Mouse (Mus musculus) adipocyte (in vitro differentiated cells): ENCODE results near the gene Zfp658.

ENCODE experiments used
- DNase-seq: peaks from one replicate; pipeline ENCODE4 v3.0.0-alpha.2; 2016; ENCODE audit warnings: low spot score

The Zfp658 gene

DNA sequence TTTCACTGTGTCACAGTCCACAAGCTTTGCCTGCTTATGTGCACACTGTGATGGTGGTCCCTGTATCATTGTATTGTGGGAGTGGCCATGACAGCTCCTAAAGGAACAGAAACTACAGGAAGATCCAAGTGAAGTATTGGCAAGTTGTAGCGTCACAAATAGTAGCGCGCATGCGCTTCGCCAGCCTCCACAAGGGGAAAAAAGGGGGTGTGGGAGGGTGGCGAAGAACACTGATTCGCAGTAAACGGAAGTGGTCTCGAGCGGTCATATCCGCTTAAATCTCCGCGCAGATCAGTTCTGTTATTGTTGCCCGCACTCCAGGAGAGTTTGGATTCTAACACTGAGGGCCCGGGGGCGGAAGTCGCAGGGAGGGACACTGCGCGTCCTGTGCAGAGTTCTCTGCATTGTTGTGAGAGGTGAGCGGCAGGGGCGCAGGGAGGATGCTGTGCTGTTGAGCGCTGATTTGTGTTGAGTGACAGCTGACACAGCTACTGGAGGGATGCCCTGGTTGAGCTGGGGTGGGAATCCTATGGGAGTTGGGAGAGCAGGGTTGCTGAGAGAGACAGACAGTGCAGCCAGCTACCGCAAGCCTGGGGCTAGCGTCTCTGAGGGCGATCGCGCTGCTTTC, at the start of gene Zfp658:
Zfp658 (plus strand) TSS at position 251 of the 628 bp plus-strand sequence.
- peak; percentile 72 for DNase-seq

DNA sequence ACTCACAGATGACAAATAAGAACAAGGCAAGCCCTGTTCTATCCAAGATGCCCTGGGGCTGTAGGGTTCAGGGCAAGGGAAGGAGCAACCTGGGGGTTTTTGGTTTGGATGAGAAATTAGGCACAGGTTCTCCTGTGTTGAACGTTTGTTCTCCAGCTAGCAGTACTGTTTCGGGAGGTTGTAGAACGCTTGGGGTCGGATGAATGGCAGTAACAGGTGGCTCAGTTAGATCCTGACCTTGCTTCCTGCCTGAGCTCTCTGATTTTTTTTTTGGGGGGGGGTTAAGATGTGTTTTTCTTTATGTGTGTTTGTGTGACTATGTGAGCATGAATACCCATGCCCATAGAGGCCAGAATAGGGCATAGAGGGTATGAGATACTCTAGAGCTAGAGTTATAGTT, 49.5 kb upstream of the Zfp658 start:
- DNase-seq, result no peak

DNA sequence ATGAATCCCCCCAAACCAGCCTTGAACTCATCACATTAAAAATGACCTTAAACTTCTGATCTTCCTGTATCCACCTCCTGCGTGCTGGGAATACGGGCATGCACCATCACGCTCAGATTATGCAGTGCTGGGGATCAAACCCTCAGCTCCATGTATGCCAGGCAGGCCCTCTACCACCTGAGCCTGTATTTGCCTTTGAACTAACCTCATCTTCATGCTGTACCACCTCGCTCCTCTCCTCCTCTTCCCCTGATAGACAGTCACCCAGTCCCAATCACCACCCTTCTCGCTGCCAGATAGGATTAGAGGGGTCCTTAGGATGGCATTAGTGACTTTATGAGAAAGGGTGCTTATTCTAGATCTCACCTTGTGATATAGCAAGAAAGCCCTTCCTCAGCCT, 47.0 kb upstream of the Zfp658 start:
- DNase-seq, result no peak

DNA sequence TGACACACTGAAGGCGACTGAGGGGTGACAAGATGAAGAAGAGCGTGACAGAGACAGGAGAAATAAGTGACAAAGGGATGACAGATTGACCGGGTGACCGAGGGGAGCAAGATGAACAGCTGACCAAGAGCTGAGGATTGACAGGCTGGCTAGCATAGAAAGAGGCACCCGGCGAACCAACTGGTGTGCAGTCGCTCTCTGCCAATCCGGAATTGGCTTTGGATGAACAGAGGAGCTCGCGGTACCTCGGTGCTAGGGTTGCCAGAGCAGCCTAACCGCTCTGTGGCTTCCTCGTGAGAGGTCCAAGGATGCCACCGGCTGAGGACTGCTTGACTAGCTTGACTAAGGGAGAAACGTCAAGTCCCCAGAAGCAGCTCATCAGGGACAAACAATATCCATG, 43.7 kb upstream of the Zfp658 start:
- DNase-seq, result no peak

DNA sequence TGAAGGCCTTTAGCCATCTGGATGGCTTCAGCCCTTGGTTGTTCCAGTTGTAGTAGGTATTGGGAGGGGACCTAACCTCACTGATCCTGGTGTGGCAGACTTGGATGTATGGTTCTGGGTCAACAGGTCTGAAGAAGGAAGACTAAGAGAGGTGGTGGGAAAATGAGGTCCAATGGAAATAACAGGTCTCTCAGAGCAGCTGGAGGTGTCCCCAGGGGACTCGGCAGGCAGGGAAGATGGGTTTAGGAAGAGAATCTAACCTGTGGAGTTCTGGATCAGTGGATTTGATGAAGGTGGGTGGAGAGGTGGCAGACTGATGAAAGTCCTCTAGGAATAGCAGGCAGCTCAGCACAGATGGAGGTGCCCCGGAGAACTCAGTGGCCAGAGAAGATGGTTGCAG, 39.3 kb upstream of the Zfp658 start:
- no peak for DNase-seq

DNA sequence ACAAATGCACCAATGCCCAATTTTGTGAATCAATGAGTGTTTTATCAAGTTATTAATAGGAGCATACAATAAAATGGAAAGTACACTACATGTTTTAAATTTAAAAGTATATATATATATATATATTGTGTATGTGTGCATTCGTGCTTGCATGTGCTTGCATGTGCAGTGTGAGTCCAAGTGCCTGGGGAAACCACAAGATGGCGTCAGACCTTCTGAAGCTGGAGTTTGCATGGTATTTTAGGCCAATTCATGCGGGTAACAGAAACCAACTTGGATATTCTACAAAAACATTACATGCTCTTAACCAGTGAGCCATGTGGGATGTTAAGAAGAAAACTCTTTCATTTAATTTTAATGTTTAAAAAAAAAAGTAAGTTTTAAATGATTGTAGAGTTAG, 36.7 kb upstream of the Zfp658 start:
- no peak for DNase-seq

DNA sequence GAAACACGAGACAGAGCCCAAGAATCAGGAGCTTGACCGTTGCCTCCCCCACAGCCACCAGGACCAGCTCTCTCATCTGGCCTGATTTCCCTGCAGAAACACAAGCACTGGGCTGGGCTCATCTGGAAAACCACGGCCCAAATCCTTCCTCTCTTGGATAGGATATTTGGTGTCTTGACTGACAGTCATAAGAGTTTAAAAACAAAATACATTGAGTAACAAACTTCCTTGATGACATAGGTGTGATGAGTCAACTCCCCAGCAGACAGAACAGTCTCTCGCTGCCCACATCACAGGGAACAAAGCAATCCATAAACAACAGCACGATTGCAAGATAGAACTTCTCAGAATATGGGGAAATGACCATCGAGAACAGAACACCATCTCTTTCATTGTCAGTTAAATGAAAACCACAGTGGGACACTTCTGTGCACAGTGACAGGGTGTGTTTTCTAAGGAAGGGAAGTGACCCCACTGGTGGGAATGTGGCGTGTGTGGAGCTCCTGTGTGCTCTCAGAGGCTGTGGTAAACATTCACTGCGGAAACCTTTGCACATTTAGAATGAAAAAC, 31.8 kb upstream of the Zfp658 start:
- peak; percentile 6 for DNase-seq

DNA sequence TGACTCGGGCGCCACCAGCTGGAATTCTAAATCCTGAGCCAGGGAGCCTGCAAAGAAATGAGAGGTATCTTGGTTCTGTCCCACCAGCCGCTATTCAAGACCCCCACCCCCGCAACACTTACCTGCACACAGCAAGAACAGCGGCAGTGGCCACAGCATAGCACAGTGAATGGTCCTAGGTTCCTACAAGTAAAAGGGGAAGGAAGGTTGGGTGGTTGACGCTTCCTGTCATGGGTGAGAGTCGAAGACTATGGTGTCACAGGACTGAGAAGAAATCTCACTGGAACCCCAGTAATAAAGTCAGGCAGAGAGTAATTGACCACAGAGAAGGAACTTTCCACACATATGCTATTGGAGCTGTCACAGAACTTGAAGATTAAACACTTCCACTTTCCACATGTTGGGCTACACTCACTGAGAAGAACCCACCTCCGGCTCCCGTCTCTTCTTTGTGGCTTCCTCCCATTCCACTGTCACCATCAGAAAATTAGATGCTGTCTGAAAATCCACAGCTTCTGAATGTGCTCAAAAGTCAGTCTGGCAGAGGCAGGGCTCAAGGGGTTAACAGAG, 29.0 kb upstream of the Zfp658 start:
- DNase-seq, result no peak

DNA sequence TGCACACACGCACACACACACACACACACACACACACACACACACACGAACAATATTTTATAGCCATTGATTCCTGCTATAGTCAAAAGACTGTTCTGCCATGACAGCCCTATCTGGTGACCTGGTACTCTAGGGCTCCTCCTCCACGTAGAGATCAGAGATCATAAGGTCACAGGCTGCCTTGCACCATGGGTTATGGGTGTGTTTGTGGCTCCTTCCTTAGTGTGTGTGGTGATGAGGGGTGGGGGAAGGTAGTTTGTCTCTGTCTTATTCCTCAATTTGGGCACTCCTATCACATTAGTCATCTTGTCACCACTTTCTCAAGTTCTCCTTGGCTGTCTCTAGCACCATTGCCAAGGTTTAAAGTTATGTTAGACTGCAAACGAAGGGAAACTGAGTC, 23.5 kb upstream of the Zfp658 start:
- no peak for DNase-seq

DNA sequence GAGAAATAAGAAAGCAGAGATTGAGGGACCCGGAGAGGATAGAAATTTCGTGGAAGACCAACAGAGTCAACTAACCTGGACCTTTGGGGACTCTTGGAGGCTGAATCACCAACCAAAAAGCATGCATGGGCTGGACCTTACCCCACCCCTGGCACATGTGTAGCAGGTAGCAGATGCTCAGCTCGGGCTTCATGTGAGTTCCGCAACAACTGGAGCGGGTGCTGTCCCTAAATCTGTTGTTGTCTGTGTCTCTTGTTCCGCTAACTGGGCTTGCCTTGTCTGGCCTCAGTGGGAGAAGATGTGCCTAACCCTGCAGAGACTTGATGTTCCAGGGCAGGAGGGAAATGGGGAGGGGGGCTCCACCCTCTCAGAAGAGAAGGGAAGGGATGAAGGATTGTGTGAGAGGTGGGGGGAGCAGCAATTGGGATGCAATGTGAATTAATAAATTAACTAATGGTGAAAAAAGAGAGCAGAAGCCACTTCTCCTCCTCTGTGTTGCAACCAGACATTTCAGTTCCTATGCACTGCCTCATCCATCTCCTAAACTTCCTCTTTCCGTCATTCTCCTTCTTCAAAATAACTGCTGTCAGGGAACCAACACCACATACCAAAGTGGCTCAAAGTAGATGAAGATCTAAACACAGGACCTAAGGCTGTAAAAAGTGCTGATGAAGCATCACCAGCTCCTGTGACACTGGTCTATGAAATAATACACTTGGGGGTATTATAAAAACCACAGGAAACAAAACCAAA, 17.7 kb upstream of the Zfp658 start, which contains the start of gene Cd33:
Cd33 (minus strand) TSS at position 204 of the 753 bp plus-strand sequence.
- no peak for DNase-seq

DNA sequence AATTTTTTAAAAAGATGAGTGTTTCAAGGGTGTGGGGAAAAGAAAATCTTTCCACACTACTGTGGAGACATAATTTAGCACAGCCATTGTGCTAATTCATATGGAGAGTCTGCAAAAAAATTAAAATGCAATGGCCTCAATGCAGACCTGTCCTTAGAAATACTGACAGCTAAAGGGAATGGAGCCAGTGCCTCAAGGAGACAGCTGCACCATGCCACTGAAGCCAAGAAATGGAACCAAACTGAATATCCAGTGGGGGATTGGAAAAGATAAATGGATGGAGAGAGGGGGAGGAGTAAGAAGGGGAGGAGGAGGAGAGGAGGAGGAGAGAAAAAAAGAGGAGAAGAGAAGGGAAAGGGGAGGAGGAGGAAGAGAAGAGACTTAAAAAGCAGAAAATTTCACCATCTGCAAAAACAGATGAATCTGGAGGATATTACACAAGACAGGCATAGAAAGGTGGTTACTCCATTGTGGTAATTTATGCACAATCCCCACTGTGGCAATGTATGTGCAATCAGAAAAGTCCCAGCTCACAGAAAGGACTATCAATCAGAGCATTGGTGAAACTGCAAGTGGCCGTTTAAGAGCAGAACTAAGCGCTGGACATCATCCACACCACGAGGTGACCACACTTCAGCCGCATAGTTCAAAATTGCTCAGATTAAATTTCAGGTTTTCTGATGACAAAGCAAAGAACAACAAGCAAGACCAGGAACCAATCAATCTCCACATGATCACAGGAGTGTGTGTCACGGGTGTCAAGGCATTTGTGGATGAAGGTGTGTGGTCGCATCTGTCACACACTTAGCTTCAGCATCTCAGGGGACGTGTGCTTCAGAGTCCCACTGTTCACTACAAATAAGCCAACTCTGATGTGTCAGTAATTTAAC, 16.2 kb upstream of the Zfp658 start:
- DNase-seq, result no peak

DNA sequence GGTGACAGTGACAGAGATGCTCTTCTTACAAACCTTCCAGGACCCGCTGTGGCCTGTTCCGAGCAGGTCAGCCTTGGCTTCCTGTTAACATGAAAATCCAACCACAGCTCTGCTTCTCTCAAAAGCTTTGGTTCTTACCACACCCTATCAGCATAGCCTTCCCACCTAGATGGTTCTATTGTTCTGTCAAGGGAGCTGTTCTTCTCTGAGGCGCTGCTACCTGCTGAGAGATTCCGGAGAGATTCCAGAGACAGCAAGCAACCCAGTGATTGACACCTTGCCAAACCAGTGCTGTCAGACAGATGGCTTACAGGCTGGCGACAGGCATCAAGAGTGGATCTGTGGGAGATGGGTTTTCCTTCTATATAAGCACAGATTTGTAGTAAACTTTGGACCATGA, 14.4 kb upstream of the Zfp658 start:
- no peak for DNase-seq

DNA sequence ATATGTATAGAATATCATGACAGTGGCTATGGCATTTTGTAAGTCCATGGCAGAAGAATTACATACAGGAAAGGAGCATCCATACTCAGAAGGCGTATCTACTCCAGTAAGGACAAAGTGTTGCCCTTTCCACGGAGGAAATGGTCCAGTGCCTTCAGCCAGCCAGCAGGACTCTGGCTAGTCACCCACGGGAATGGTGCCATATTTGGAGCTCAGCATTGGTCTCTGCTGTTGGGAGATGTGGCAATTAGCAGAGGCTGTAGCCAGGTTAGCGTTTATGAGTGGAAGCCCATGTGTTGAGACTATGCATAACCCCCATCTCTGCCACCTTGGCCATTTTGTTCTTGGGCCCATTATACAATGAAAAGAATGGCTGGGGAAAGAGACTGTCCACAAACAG, 13.8 kb upstream of the Zfp658 start:
- peak; percentile 16 for DNase-seq

DNA sequence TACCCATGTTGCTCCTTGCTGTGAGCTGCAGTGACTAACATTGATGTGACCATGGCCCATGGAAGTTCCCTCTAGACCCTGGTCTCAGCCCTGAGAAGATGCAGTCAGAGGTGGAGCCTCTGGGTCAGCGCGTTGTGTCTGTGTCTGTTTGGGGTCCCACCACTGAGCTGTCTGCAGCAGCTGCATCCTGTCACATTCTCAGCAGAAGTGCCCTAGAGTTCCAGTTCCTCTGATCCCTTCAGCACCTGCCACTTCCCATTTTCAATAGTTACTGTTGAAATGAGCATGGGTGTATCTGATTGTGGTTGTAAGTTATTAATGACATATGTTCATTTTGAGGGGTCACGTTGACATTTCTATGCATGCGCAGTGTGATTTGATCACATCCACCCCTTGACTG, 8.9 kb upstream of the Zfp658 start:
- no peak for DNase-seq

DNA sequence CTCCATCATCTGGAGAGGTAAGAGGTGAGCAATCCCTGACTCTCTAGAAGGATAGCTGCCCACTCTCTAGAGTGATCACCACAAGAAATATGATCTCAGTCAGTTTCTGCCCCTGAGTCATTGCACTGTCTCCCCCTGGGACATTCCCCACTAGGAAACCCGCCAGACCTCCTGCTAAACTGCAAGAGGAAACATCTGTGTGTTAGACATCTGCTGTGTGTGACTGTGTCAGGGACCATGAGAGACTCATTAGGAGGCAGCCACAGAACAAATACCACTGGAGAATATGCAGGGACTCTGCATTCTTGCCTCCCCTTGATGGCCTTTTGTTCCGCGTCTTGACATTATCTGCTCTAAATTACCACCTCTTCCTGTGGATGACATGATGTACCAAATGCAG, 7.5 kb upstream of the Zfp658 start:
- DNase-seq, result peak; percentile 21

DNA sequence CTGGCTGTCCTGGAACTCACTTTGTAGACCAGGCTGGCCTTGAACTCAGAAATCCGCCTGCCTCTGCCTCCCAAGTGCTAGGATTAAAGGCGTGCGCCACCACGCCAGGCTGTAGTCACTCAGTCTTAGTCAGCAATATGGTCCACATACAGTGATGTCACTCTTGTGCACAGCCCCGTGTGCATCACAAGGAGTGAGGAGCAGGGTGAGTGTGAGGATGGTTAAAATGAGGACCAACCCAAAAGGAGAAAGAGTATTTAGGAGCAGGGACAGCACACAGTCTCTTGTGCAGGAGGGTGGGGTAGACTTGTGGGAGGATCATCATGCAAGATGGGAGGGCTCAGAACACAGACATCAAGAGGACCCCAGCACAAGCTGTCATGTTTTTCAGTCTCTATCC, 6.7 kb upstream of the Zfp658 start:
- no peak for DNase-seq

DNA sequence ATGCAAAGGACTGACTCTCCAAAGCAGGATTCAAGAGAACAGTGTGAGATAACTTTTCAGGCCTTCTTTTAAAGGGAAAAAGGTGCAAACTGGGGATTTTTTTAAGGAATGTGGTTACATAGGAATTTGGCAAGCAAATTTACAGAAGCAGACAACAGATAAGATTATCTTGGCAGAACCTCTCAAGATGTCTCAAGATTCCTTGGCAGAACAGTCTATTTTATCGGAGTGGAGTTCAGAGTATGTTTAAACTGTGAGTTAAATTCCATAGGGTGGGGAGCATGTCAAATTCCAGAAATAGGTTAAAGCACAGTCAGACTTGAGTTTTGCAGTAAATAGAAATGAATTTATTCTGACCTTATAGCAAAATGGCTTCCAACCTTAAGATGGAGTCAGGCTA, 5.2 kb upstream of the Zfp658 start:
- DNase-seq, result no peak

DNA sequence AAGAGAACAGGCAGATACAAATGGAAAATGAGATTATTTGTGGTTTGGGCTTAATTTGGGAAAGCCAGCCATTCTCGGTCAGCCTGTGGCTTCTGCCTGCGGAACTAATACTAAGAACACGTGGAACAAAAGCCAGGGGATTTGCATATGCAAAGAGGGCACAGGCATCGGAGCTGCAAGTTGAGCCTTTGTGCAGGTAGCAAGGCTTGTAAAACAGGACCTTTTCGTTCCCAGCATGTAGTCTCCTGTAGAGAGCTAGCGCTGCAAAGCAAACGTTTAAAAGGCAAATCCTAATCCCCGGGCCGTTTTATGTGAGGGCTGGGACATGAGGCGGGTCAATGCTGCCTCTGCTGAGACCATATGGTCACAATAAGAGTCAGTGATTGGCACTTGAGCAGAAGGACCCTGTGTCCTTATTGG, 605 bp downstream of the Zfp658 start:
- DNase-seq, result peak; percentile 34

DNA sequence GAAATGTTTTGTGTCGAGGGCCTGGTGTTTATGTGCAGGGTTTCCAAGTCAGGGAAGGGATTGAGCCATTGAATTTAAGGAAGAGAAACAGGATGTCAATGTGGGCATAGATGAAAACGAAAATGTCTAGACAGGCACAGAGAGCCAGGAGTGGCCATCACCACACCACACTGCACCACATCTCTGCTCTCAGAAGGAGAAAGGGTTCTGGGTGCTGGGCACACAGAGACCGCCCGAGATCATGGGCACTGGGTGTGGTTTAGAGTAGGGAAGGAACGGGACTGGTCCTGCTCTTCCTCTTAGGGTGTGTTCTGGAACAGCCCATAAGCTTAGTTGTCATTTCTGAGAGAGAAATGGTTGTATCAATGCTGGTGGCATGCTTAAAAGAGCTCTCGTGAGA, 1.2 kb downstream of the Zfp658 start:
- no peak for DNase-seq

DNA sequence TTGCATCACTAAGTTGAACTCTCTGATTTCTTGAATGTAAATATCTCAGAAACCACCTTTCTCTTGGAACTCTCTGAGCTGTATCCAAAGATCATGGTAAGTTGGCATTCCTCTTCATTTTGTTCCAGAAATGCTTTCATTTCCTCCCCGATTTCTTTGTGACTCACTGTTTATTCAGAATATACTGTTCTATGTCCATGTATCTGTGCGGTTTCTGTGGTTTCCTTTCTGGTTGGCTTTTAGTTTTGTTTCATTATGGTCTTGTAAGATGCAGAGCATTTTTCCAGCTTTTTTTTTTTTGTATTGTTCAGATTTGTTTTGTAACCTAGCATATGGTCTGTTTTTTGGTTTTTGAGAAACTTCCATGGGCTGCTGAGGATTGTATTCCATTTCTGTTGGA, 9.2 kb downstream of the Zfp658 start:
- no peak for DNase-seq

DNA sequence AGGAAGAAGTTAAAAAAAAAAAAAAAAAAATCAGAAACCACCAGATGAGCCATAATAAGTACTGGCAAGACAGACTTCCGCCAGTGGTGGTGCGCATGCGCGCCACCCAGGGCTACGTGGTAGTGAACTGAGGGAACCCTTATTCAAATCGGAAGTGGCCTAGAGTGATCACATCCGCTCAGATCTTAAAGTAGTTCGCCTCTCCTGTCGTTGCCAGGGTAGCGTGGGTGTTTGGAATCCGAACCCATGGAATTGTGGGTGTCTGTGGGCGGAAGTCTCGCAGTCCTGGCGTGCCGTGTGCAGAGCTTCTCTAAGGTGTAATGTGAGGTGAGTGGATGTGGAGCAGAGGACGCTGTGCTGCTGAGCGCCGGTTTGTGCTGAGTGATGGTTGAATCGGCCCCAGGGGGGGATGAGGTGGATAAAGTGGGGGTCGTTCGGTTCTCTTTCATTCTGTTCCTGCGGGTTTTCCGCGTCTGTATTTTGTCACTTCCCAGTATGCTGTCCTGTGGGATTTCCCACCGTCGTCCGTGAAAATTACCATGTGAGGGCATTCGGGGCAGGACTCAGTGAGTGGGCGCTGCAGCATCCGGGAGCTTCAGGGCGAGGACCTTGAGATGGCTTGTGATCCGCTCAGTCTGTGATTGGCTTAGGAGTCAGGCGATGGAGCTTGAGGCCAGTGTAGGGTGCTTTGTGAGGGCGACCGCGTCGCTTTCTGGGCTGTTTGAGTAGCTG, 17.6 kb downstream of the Zfp658 start, which contains the start of gene Zfp719:
Zfp719 (plus strand) TSS at position 171 of the 732 bp plus-strand sequence.
- peak; percentile 96 for DNase-seq
